Mouse (Mus musculus): ENCODE measurements around the gene Ino80d.
A peak's percentile ranks its signal among the peaks of the same experiment; 100 is the strongest.
"Not testable (repeated sequence)": the region's sequence is repeated elsewhere in the genome, so short reads cannot be mapped to it uniquely, and the experiment has no call there.

The Ino80d gene

DNA sequence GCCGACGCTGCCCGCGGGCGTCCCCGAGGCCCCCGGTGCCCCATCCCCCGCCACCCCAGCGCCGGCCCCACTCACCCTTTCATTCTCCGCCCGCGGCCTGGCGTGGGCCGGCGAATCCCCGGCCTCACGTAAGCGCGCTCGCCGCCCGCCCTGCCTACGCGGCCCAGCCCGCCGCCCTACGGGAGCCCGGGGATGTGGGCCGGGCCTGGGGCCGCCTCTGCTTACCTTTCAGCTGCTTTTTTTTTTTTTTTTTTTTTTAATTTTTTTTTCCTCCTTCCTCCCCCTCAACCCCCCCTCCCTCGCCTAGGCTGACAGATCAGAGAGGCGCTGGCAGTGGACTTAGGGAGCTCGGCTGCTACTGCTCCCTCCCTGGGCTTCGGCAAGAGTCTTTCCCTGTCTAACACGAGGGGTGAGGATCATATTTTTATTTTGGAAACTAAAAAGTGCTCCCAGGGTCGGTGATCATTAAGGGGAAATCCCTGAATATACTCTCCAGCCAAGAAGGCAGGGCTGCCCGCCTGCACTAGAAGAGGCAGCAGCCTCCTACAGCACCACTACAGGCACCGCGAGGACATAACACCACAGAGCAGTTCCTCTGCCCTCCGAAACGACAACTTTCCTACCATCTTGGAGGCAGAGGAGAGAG is at the start of gene Ino80d:
TSS of gene Ino80d (minus strand) at position 532 of the 646 bp plus-strand sequence.
- peak; percentile 84 to 88 for DNase-seq (ENCODE audit: low spot score in 2 of 2)

DNA sequence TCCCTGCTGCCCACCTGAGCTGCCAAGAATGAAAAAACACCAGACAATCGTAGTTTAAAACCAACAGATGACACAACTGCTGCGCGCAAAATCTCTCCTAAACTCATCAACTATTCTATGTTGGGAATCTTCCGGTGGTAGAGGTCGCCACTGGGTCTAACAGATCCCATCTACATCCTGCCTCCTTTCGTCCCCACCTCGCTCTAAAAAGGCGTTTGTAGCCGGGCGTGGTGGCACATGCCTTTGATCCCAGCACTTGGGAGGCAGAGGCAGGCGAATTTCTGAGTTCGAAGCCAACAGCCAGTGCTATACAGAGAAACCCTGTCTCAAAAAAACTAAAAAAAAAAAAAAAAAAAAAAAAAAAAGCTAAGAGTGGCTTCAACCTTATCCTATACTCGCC is 25.8 kb upstream of the Ino80d start:
- no peak for DNase-seq (ENCODE audit: low spot score in 2 of 2)

- DNase-seq (ENCODE audit: low spot score in 2 of 2): not testable (repeated sequence)
Measured at GRCm38 (mm10) chr1:63138586-63138985, 24.1 kb upstream of the Ino80d start.

DNA sequence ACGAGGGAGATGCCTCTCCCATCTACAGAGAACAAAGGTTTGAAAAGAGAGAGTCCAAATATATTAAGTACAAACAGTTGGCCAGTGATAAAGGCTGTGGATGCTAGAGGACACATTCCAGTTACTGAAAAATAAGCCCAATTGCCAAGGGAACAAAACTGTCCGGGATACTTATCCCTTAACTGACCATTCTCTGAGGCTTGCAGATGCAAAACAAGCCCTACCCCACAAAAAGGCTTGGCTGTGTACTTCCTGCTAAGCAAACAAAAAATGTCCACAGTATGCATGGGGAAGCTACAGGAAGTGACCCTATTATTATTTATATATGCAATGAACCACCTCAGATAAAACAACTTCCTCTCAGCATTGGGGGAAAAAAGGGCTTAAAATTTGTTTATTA is 23.5 kb upstream of the Ino80d start:
- no peak for DNase-seq (ENCODE audit: low spot score in 2 of 2)

- no peak for DNase-seq (ENCODE audit: low spot score in 2 of 2)
Measured at GRCm38 (mm10) chr1:63134530-63134929, 20.1 kb upstream of the Ino80d start.

DNA sequence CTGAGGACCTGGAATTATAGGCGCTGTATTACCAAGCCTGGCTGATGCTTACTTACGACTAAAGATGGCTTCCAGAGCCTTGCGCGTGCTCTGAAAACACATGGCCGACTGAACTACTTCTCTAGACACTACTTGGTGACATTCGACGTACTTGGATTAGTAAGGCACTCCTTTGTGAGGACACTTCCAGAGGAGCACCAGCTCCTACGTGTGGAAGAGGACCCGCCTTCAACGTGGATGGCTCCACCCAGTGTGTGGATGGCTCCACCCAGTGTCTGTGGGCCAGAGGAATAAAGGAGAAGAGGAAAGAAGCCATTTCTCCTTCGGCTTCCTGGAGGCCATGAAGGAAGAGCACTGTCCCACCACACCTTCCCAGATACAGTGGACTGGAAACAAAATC is 17.3 kb upstream of the Ino80d start:
- no peak for DNase-seq (ENCODE audit: low spot score in 2 of 2)

- DNase-seq (ENCODE audit: low spot score in 2 of 2): no peak
Measured at GRCm38 (mm10) chr1:63130883-63131282, 16.4 kb upstream of the Ino80d start.

- DNase-seq (ENCODE audit: low spot score in 2 of 2): no peak
Measured at GRCm38 (mm10) chr1:63129857-63130690, 15.6 kb upstream of the Ino80d start.

DNA sequence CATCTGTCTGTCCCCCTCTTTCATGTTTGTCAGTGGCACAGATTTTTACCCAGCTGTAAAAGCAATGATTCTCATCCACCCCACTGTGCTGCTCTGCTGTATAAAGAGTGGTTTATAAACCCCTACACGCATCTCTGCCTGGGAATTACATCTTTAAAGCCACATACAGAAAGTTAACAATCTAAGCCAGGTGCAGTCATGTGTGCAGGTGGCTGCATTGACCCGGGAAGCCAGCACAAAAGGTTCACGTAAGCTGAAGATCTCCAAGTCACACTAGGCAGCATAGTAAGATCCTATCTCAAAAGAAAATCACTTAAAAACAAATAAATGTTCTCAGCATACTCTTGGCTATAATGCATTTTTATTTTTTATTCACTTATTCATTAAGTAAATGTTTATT is 14.8 kb upstream of the Ino80d start:
- no peak for DNase-seq (ENCODE audit: low spot score in 2 of 2)

GRCm38 (mm10) chr1:63126206-63126605 is 11.7 kb upstream of the Ino80d start:
- DNase-seq (ENCODE audit: low spot score in 2 of 2): no peak

DNA sequence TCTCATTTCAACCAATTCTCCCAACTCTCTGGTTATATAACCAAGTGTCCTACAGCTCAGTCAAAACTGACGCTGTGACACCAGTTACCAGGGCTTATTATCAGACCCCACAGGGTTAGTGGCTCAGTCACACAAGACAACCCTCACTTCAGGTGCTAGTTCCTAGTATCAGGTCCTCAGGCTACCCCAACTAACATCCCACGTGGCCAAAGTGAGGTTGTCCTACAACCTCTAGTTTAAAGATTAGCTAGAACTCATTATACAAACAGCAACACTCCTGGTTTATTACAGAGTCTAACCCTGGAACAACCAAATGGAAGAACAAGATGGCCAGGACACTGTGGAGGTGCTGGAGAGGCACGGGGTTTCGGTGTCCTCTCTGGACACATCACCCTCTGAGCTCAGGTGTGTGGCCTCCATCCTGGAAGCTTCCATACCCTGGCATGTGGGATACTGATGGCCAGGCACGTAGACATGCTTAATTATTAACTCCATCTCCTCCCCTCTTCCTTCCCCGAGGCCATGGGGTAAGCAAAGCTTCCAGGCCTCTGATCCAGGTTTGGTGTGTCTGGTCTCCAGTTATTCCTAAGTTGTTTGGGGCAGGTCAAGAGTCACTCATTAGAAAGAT is 9.5 kb upstream of the Ino80d start:
- DNase-seq (ENCODE audit: low spot score in 2 of 2): no peak

DNA sequence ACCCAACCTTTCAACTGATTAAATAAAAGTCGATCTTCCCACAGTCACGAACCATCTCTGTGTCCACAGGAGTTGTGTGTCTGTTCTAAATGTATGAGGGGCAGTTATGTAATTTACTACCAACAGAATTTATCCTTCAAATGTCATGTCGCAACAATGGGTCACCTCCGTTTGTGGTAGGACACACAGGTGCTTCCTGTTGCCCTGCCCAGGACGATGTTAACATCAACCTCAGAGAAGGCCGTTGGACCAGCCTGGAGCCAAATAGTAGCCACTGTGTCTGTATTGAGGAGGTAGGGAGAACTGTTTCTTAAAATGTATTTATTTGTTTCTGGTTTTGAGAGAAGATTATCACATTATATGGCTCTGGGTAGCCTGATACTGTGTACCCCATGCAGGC is 7.5 kb upstream of the Ino80d start:
- no peak for DNase-seq (ENCODE audit: low spot score in 2 of 2)

GRCm38 (mm10) chr1:63120382-63120781 is 5.9 kb upstream of the Ino80d start:
- DNase-seq (ENCODE audit: low spot score in 2 of 2): no peak

DNA sequence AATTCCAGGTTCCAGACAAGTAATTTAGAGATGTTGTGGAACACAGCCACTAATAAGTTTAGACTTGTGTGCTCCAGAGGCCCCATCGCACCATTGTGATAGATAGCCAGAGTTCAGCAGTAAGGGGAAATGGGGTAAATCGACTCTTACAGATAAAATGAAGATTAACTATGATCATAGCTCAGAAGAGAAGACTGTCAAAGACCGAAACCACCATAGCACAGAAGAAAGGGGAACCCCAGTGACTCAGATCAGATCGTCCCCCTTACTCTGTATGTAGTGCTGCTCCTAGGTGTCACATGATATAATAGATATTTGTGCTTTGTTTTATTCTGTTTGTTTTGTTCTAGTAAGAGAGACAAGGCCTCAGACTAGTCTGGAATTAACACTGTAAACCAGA is 5.2 kb upstream of the Ino80d start:
- DNase-seq (ENCODE audit: low spot score in 2 of 2): no peak

DNA sequence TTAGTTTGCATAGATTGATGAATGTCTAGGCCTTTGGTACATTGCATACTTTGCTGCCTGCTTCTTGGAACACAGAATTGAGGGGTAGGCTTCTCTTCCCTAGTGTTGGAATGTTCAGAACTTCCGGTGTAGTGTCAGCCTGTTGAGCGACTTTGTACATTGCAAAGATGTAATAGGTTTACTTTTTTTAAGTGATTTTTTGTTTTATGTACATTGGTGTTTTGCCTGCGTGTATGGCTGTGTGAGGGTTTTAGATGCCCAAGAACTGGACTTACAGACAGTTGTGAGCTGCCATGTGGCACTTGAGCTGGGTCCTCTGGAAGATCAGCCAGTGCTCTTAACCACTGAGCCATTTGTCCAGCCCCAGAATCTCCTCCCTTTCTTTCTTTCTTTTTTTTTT is 1.1 kb upstream of the Ino80d start:
- peak in 1 of 2 experiments; percentile 7 for DNase-seq (ENCODE audit: low spot score in 2 of 2)

DNA sequence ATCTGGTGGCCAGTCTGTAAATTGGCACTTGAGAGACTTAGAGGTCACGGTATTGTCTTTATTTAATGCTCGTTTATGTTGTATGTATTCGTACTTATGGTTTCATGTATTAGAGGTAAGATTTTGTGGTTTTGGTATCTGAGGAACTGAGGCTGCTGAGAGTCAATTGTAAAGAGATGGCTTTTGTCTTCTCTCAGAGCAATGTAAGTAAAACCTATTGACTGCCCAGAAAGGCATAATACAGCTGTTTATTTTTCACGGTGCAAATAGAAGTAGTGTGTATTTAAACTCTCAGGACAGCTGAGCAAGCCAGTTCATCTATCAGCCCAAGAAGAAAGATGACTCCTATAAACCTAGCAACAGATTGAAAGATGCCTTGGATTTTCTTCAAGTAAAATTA is 629 bp upstream of the Ino80d start:
- DNase-seq (ENCODE audit: low spot score in 2 of 2): no peak

DNA sequence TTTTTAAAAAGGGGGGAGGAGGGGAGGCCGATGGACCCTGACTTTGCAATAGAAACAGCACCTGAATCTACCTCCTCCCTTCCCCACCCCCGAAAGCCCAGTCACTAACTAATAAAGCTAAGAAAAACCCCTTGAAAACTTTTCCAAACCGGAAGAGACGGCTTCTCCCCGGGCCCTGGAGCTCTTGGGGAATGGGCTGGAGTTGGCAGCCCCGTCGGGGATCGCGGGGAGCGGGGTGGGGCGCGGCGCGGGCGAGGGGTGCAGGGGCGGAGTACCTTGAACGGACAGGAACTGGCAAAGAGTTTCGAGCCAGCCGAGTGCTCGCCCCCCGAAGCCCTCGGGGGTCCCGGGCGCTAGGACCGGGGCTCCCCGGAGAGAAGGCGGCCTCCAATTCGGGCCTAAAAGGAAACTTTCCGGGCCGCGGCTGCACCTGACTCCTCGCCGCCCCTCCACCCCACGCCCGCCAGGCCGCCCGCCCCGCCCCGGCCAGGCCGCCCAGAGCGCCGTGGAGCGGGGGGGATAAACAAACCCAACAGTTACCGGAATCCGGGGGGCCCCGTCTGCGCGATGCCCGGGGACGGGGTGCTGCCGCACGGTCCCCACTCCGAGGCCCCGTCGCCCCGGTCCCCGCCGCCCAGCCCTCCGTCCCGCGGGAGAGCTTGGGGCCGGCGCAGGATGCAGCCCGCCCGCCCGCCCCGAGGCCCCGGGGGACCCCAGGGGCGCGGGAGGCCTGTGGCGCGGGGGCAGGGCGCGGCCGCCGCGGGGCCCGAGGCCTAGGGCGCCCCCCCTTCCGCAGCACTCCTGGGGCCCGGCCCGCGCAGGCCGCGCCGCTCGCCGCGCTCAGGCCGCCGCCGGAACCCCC is 962 bp downstream of the Ino80d start:
- DNase-seq (ENCODE audit: low spot score in 2 of 2): peak; percentile 55 to 59

DNA sequence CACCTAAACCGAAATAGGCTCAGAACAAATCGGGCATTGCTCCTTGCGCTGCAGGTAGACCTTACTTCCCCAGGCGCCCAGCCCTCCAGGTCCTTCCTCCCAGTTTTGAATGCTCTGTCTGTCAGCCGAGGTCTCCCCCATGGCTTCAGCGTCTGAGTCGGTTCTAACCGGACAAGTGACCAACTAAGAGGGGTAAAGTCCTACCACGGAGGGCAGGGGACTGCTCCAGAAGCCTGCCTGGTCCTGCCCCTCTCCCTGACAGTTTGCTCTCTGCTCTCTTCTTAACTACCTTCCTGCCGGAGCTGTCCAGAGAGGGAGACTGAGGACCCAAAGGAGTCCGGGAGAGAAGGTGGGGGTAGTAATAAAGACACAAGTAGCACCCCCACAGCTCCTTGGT is 1.6 kb downstream of the Ino80d start:
- peak; percentile 20 to 41 for DNase-seq (ENCODE audit: low spot score in 2 of 2)

- DNase-seq (ENCODE audit: low spot score in 2 of 2): no peak
Measured at GRCm38 (mm10) chr1:63112151-63112864, 2.2 kb downstream of the Ino80d start.

- no peak for DNase-seq (ENCODE audit: low spot score in 2 of 2)
Measured at GRCm38 (mm10) chr1:63110536-63111285, 3.8 kb downstream of the Ino80d start.

Data from heart, adult 9 months (tissue).